Mouse (Mus musculus) spleen, adult 2 months (tissue): ENCODE results near the gene 1700012B09Rik.

Source experiments
- CTCF ChIP-seq: fragments of 200-500 bp; IDR thresholded peaks from 2 replicates; pipeline ENCODE4 v1.5.1; 2011; ENCODE audit warnings: mild to moderate bottlenecking, inconsistent platforms; ENCODE audit not compliant: insufficient read depth, insufficient read length, insufficient replicate concordance; ENCODE audit errors: extremely low read depth
- POLR2A ChIP-seq: fragments of 200-500 bp; IDR thresholded peaks from 2 replicates; pipeline ENCODE4 v1.6.1; 2011; ENCODE audit warnings: low read depth, low read length, inconsistent platforms

DNA sequence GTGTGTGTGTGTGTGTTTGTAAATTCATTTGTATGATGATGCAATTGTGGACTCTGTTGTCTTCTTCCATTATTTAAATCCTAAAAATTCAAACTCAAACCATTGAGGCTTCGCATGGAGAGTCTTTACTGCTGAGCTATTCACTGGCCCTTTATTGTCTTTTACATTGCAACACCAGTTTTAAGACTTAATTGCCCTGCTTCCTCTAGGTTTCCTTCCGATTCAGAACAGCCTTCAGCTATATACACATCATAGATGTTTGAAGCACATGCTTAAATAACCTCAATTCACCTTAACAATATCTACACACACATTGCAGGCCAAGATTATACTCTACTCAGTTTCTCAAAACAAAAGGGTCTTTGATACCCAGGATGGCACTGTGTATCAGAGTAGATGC lies 50.4 kb downstream of the 1700012B09Rik start:
- TF ChIP-seq POLR2A (no peak), CTCF (no peak)
